Mouse (Mus musculus) midbrain, embryonic 16.5 days (tissue): ENCODE results near the gene Tctex1d4. TPM values are rescaled to one million over a fixed set of nuclear protein-coding genes. Genes with fewer than 3 reads are reported as not detected.
A peak's percentile ranks its signal among the peaks of the same experiment; 100 is the strongest.

Experiments used
- ATAC-seq: fragments of 200-750 bp; cut with Nextera tagmentation; 2 replicates; pipeline ENCODE4 v1.8.0; 2017; ENCODE audit warnings: moderate TSS enrichment
- H3K27ac ChIP-seq: fragments of 300-500 bp; sonication (generic); 2 replicates; pipeline ENCODE4 v1.5.1; 2014; ENCODE audit warnings: mild to moderate bottlenecking, low read length, mixed read lengths
- H3K27me3 ChIP-seq: fragments of 300-500 bp; sonication (generic); 2 replicates; pipeline ENCODE4 v1.6.1; 2014; ENCODE audit warnings: low read depth, low read length, mixed read lengths; ENCODE audit not compliant: control insufficient read depth, insufficient read depth
- H3K36me3 ChIP-seq: fragments of 300-500 bp; sonication (generic); 2 replicates; pipeline ENCODE4 v1.6.1; 2014; ENCODE audit warnings: mild to moderate bottlenecking, low read length, moderate library complexity, mixed read lengths; ENCODE audit not compliant: control insufficient read depth, insufficient read depth
- H3K4me1 ChIP-seq: fragments of 300-500 bp; sonication (generic); 2 replicates; pipeline ENCODE4 v1.6.1; 2014; ENCODE audit warnings: mild to moderate bottlenecking, low read length, mixed read lengths; ENCODE audit not compliant: control insufficient read depth, insufficient read depth
- H3K4me2 ChIP-seq: fragments of 300-500 bp; sonication (generic); 2 replicates; pipeline ENCODE4 v1.6.1; 2014; ENCODE audit warnings: mild to moderate bottlenecking, low read length, mixed read lengths
- H3K4me3 ChIP-seq: fragments of 300-500 bp; sonication (generic); 2 replicates; pipeline ENCODE4 v1.5.1; 2014; ENCODE audit warnings: low read depth, mild to moderate bottlenecking, low read length, moderate library complexity, mixed read lengths
- H3K9ac ChIP-seq: fragments of 300-500 bp; sonication (generic); 2 replicates; pipeline ENCODE4 v1.6.1; 2014; ENCODE audit warnings: low read depth, low read length, mixed read lengths
- H3K9me3 ChIP-seq: fragments of 300-500 bp; sonication (generic); replicated peaks from 2 replicates; pipeline ENCODE4 v1.6.1; 2014; ENCODE audit warnings: mild to moderate bottlenecking, low read length, mixed read lengths; ENCODE audit not compliant: control insufficient read depth, poor library complexity, severe bottlenecking
- WGBS: fragments of 180-500 bp; shearing (Covaris S2); extraction: QIAGEN DNeasy Blood & Tissue Kit; methylation state at CpG from one replicate; pipeline ENCODE4 v1.1.7; 2014; 5-methylcytosine and 5-hydroxymethylcytosine counted together
- polyA plus RNA-seq: library from polyadenylated mRNA; unstranded; fragments of >200 nt; fragmentation: Nextera tagmentation; extraction: Ambion mirVana; gene quantifications from 2 replicates; pipeline ENCODE4 v1.2.1, GENCODE M21; 2015

Gene Tctex1d4
- polyA plus RNA-seq, result 0.46 and 1.1 TPM in 2 replicates

- no peak within 1 kb of the TSS for H3K4me2 ChIP-seq
- peaks cover 13% of the 10 kb centered on the region for H3K4me1 ChIP-seq
- WGBS, result 87% methylated on average over 9 of the region's 9 CpGs
- H3K4me3 ChIP-seq, result no peak within 1 kb of the TSS
- ATAC-seq, result no peak
- peak within 1 kb of the TSS; percentile 72 for H3K27ac ChIP-seq
- peaks cover 11% of the 10 kb centered on the region for H3K36me3 ChIP-seq
- no peaks in the 10 kb centered on the region for H3K27me3 ChIP-seq
- H3K9me3 ChIP-seq, result no peaks in the 10 kb centered on the region
- peak within 1 kb of the TSS; percentile 59; the same call in 1 of the 2 replicates for H3K9ac ChIP-seq
These were observed at the start of gene Tctex1d4 for GRCm38 (mm10) chr4:117126675-117127290. Tctex1d4 (plus strand) TSS chr4:117126794.

- H3K4me1 ChIP-seq, result no peaks in the 10 kb centered on the region
- peaks cover 9% of the 10 kb centered on the region; the same call in 1 of the 2 replicates for H3K36me3 ChIP-seq
- no peaks in the 10 kb centered on the region for H3K27me3 ChIP-seq
- H3K4me2 ChIP-seq, result no peak overlapping the region
- H3K4me3 ChIP-seq, result no peak overlapping the region
- H3K9me3 ChIP-seq, result no peaks in the 10 kb centered on the region
- WGBS, result 79% methylated on average over 7 of the region's 7 CpGs
- no peak overlapping the region for H3K9ac ChIP-seq
- no peak overlapping the region for H3K27ac ChIP-seq
- ATAC-seq, result no peak
These were observed 38.5 kb upstream of the Tctex1d4 start for GRCm38 (mm10) chr4:117087948-117088640.

GRCm38 (mm10) chr4:117090586-117090985 lies 36.0 kb upstream of the Tctex1d4 start:
- Histone ChIP-seq H3K4me1 (no peaks in the 10 kb centered on the region), H3K36me3 (peaks cover 5% of the 10 kb centered on the region; the same call in 1 of the 2 replicates), H3K4me3 (no peak overlapping the region), H3K9me3 (no peaks in the 10 kb centered on the region), H3K27me3 (peaks cover 3% of the 10 kb centered on the region; the same call in 1 of the 2 replicates), H3K9ac (no peak overlapping the region), H3K27ac (no peak overlapping the region), H3K4me2 (no peak overlapping the region)
- 81% methylated on average over 7 of the region's 7 CpGs for WGBS
- ATAC-seq, result no peak

- peaks cover 21% of the 10 kb centered on the region for H3K4me1 ChIP-seq
- no peak overlapping the region for H3K4me3 ChIP-seq
- H3K27me3 ChIP-seq, result peaks cover 3% of the 10 kb centered on the region; the same call in 1 of the 2 replicates
- H3K27ac ChIP-seq, result no peak overlapping the region
- H3K9ac ChIP-seq, result no peak overlapping the region
- no peak overlapping the region for H3K4me2 ChIP-seq
- no peak for ATAC-seq
- WGBS, result 79% methylated on average over 3 of the region's 3 CpGs
- no peaks in the 10 kb centered on the region for H3K36me3 ChIP-seq
- no peaks in the 10 kb centered on the region for H3K9me3 ChIP-seq
These were observed 31.8 kb upstream of the Tctex1d4 start for GRCm38 (mm10) chr4:117094626-117095361.

- H3K9ac ChIP-seq, result peak within 1 kb of the TSS; percentile 91
- H3K4me2 ChIP-seq, result peak within 1 kb of the TSS; percentile 92
- peak; percentile 85 for ATAC-seq
- H3K4me3 ChIP-seq, result peak within 1 kb of the TSS; percentile 76
- H3K36me3 ChIP-seq, result peaks cover 2% of the 10 kb centered on the region; the same call in 1 of the 2 replicates
- peak within 1 kb of the TSS; percentile 76 for H3K27ac ChIP-seq
- H3K4me1 ChIP-seq, result peaks cover 21% of the 10 kb centered on the region
- H3K27me3 ChIP-seq, result peaks cover 3% of the 10 kb centered on the region; the same call in 1 of the 2 replicates
- WGBS, result under 1% methylated on average over 50 of the region's 50 CpGs
- H3K9me3 ChIP-seq, result no peaks in the 10 kb centered on the region
These were observed 30.8 kb upstream of the Tctex1d4 start, which contains the start of gene Ptch2 for GRCm38 (mm10) chr4:117095551-117096452. Ptch2 (plus strand) TSS chr4:117096075.

GRCm38 (mm10) chr4:117096666-117097065 lies 29.9 kb upstream of the Tctex1d4 start:
- Histone ChIP-seq H3K27ac (peak overlapping the region; percentile 45; the same call in 1 of the 2 replicates), H3K27me3 (peaks cover 3% of the 10 kb centered on the region; the same call in 1 of the 2 replicates), H3K4me2 (peak overlapping the region; percentile 92), H3K4me1 (peaks cover 21% of the 10 kb centered on the region), H3K9ac (peak overlapping the region; percentile 91), H3K36me3 (peaks cover 2% of the 10 kb centered on the region; the same call in 1 of the 2 replicates), H3K4me3 (peak overlapping the region; percentile 76), H3K9me3 (no peaks in the 10 kb centered on the region)
- ATAC-seq, result no peak; the same call in 1 of the 2 replicates
- 11% methylated on average over 5 of the region's 5 CpGs for WGBS

- Histone ChIP-seq H3K4me3 (no peak overlapping the region), H3K4me2 (peak overlapping the region; percentile 92), H3K4me1 (peaks cover 21% of the 10 kb centered on the region), H3K27me3 (peaks cover 3% of the 10 kb centered on the region; the same call in 1 of the 2 replicates), H3K36me3 (peaks cover 2% of the 10 kb centered on the region; the same call in 1 of the 2 replicates), H3K9me3 (no peaks in the 10 kb centered on the region), H3K27ac (no peak overlapping the region), H3K9ac (no peak overlapping the region)
- ATAC-seq, result no peak
- 38% methylated on average over 8 of the region's 8 CpGs for whole genome bisulfite sequencing
These were observed 28.4 kb upstream of the Tctex1d4 start for GRCm38 (mm10) chr4:117097969-117098763.
